Mouse (Mus musculus) brown adipose tissue, adult 24 weeks (tissue): ENCODE measurements around the gene Abhd15. TPM values are rescaled to one million over a fixed set of nuclear protein-coding genes. Genes with fewer than 3 reads are reported as not detected.

Experiments
- H3K27ac ChIP-seq: fragments of 200-500 bp; replicated peaks from 2 replicates; pipeline ENCODE4 v1.5.1; 2012; ENCODE audit warnings: low read depth, mild to moderate bottlenecking, low read length
- H3K4me1 ChIP-seq: fragments of 200-500 bp; 2 replicates; pipeline ENCODE4 v1.6.1; 2012; ENCODE audit warnings: low read length, mixed read lengths; ENCODE audit not compliant: control insufficient read depth, insufficient read depth, insufficient read length
- H3K4me3 ChIP-seq: fragments of 200-500 bp; 2 replicates; pipeline ENCODE4 v1.5.1; 2012; ENCODE audit warnings: low read depth, mild to moderate bottlenecking, low read length, moderate library complexity; ENCODE audit not compliant: insufficient read depth
- polyA plus RNA-seq: library from polyadenylated mRNA; stranded (reverse); fragments of >200 nt; gene quantifications from 2 replicates; pipeline ENCODE4 v1.2.4, GENCODE M21; 2012; ENCODE audit not compliant: missing spikeins, insufficient read depth, insufficient read length

Gene Abhd15
- polyA plus RNA-seq, 1 experiment, result 13.4 TPM

- Histone ChIP-seq H3K4me1 (peaks cover 12% of the 10 kb centered on the region), H3K4me3 (peak within 1 kb of the TSS; percentile 73), H3K27ac (no peak within 1 kb of the TSS)
These were observed 25.2 kb upstream of the Abhd15 start, which contains the start of gene Ankrd13b for GRCm38 (mm10) chr11:77489591-77490235. TSS of gene Ankrd13b (minus strand) at chr11:77489678.

DNA sequence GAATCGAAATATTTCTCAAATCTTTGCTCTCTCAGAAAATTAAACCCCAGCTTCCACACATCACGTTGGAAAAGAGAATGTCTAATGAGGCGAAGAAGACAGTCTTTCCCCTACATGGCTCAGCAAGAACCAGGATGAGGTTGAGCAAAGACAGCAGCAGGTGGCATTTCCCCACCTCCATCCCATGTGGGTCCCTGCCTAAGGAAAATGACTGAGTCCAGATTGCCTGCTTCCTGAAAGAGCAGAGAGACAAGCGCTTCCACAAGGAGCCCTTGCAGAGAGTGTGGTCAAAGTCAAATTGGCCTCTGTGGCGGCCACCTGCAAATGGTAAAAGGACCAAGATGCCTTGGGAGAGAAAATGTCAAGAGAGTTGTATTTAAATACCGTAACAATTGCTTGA lies 24.5 kb upstream of the Abhd15 start:
- Histone ChIP-seq H3K4me3 (0 out of 2 replicates have a peak overlapping the region, but pooled peaks have one; percentile 73), H3K27ac (no peak overlapping the region), H3K4me1 (peaks cover 14% of the 10 kb centered on the region)

GRCm38 (mm10) chr11:77491123-77491501 lies 23.8 kb upstream of the Abhd15 start:
- Histone ChIP-seq H3K4me1 (peaks cover 20% of the 10 kb centered on the region), H3K27ac (peak overlapping the region; percentile 58)

DNA sequence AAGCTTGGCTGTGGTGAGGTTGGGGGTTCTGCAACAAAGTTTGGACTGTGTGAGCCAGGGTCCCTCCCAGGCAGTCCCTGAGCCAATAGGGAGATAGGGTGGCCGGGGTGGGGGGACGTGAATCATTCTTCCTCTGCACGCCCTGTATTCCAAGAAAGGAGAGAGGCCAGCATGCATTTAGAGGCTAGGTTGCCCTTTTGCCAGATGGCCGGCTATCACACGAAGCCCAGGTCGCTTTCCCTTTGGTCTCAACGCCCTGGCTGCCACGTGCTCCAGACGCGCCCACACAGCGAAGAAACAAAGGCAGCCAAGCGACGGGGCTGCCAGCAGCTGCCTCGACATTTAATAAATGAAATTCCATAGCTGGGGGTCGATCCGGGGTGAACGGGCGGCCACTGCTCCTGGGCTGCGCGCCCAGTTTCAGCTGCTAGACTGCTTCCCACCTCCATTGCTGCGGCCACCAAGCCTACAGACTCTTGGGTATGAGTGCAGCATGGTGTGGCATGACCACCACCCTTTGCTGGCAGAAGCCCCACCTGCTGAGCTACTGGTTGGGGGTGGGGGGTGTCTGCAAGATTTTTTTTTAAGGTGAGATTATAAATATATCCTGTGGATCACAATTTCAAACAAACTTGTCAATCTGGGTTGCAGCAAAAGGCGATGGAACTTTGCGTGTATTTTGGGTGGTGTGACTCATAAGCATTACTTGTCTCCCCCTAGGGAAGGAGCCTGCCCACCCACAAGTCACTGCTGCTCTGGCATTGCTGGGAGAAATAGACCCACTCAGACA lies 23.2 kb upstream of the Abhd15 start:
- H3K4me3 ChIP-seq, result peak overlapping the region; percentile 45
- peak overlapping the region; percentile 58 for H3K27ac ChIP-seq
- H3K4me1 ChIP-seq, result peaks cover 24% of the 10 kb centered on the region

More at GRCm38 (mm10) chr11:77491123-77491501, 23.8 kb upstream of the Abhd15 start:
- H3K4me3 ChIP-seq, result peak overlapping the region; percentile 45

- Histone ChIP-seq H3K4me3 (peak overlapping the region; percentile 97), H3K4me1 (peaks cover 28% of the 10 kb centered on the region), H3K27ac (peak overlapping the region; percentile 95; the same call in 1 of the 2 replicates)
These were observed 22.5 kb upstream of the Abhd15 start for GRCm38 (mm10) chr11:77492311-77492871.

DNA sequence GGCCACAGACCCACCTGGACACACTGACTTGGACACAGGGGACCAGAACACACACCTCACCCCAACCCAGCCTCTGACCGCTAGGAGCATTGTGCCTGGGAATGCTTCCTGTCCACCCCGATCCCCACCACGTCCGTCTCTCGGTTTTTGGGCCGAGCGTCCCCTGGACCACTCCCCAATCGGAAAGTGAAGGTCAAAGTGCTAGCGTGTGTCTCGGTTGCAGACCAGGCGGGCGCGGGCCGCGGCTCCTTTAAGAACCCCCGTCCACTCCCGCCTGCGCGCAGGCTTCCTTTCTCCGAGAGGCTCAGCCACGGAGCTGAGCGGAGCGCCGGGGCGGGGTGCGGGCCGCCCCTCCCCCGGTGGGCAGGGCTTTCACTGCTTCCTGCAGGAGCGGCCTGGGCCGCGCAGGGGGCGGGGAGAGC lies 22.0 kb upstream of the Abhd15 start:
- H3K4me1 ChIP-seq, result peaks cover 31% of the 10 kb centered on the region
- H3K27ac ChIP-seq, result peak overlapping the region; percentile 95
- H3K4me3 ChIP-seq, result peak overlapping the region; percentile 97

DNA sequence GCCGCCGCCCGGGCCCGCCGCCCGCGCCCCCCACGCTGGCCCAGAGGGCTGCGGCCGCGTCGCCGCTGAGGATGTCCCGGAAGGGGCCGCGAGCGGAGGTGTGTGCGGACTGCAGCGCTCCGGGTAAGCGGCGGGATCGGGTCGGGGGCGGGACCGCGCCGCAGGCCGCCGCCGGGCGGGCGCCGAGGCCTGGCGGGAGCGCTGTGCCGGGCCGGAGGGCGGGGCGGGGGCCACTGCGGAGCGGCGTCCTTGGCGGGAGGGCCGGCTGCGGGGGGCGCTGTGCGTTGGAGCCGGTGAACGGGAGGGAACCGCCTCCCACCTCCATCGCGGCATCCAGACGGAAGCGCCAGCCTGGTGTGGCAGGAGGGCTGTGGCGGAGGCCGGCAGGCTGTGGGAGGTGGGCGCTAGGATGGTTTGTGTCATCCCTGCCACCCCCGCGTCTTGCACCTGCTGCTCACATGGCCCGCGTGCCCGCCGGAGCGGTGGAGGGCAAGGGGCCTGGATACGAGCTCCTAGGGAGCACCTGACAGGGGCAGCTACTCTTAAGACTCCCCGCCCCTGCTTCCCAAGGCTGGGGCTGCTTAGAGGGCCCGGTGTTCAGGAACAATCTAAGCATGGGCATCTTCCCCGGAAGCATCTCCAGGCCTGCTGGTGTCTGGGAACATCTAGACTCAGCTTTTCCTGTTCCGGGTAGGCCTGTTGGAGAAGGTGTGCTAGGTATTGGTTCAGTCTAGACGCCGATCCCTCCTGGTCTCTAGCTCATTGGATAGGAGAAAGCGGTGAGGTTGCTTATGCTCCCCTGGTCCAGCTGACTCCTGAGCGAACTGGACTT lies 21.2 kb upstream of the Abhd15 start, which contains the start of gene Git1:
Gene Git1 (plus strand): TSS at position 51 of the 832 bp plus-strand sequence.
- Histone ChIP-seq H3K4me3 (peak within 1 kb of the TSS; percentile 97), H3K27ac (peak within 1 kb of the TSS; percentile 95), H3K4me1 (peaks cover 39% of the 10 kb centered on the region)

- Histone ChIP-seq H3K4me3 (peak overlapping the region; percentile 94), H3K27ac (peak overlapping the region; percentile 87), H3K4me1 (peaks cover 41% of the 10 kb centered on the region)
These were observed 20.6 kb upstream of the Abhd15 start for GRCm38 (mm10) chr11:77494344-77494676.

GRCm38 (mm10) chr11:77494782-77495181 lies 20.1 kb upstream of the Abhd15 start:
- Histone ChIP-seq H3K4me3 (peak overlapping the region; percentile 94), H3K4me1 (peaks cover 41% of the 10 kb centered on the region), H3K27ac (peak overlapping the region; percentile 87)

DNA sequence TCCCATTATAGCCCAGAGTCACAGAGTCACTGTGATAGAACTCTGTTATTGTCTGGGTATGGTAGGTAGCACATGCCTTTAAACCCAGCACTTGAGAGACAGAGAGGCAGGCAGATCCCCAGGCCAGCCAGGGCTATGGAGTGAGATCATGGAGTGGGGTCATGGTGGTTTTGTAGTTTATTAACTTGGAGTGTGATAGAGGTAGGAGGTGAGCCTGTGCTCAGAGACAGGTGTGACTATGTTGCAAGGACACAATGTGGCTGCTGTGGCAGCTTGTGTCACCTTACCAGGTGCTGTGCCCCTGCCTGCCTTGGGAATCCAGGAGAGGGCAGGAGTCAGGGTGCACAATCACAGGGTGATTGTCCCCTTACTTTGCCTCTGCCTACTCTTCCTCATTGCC lies 19.4 kb upstream of the Abhd15 start:
- Histone ChIP-seq H3K27ac (peak overlapping the region; percentile 87), H3K4me3 (no peak overlapping the region), H3K4me1 (peaks cover 41% of the 10 kb centered on the region)

- Histone ChIP-seq H3K4me1 (peaks cover 29% of the 10 kb centered on the region), H3K4me3 (peak overlapping the region; percentile 21), H3K27ac (peak overlapping the region; percentile 99)
These were observed 17.6 kb upstream of the Abhd15 start for GRCm38 (mm10) chr11:77497341-77497756.

DNA sequence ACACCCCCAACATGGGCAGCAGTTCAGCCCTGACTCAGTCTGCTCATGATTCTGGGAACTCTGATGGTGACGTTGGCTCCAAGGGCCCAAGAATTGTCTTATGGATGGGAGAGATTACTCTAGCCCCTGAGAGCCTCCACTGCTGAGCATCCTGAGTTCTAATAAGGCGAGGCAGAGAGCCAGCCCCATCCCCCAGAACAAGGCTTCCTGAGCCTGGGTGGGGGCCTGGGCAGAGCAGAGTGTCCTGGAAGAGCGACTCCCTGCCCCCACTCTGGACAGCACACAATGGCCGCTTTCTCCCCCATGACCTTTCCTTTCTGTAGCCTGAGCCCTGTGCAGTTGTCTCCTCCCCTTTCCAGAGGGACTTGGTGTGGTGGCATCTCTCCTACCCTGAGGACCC lies 17.1 kb upstream of the Abhd15 start:
- H3K27ac ChIP-seq, result peak overlapping the region; percentile 96
- H3K4me3 ChIP-seq, result peak overlapping the region; percentile 3; the same call in 1 of the 2 replicates
- H3K4me1 ChIP-seq, result peaks cover 32% of the 10 kb centered on the region

- Histone ChIP-seq H3K27ac (peak overlapping the region; percentile 96), H3K4me1 (peaks cover 33% of the 10 kb centered on the region), H3K4me3 (no peak overlapping the region)
These were observed 16.4 kb upstream of the Abhd15 start for GRCm38 (mm10) chr11:77498261-77499139.

DNA sequence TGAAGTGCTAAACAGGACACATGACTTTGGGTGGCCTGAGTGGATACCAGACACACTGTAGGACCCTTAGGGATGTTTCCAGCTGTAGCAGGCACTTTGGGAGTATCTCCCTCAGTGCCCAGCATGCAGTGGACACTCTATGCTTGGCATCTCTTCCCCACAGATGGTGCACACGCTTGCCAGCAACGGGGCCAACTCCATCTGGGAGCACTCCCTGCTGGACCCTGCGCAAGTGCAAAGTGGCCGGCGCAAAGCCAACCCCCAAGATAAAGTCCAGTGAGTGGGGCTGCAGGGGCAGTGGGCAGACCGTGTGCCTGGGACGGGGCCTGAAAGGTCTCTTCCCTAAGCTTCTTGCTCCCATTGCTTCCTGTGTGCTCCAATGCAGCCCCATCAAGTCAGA lies 15.6 kb upstream of the Abhd15 start:
- peaks cover 33% of the 10 kb centered on the region for H3K4me1 ChIP-seq
- H3K4me3 ChIP-seq, result no peak overlapping the region
- no peak overlapping the region for H3K27ac ChIP-seq
